18 mouse cellular contexts compared by ENCODE assay signal in genomic region chr12:101004982-101005381, GRCm38 (mm10). TPM values are rescaled to one million over a fixed set of nuclear protein-coding genes. Genes with fewer than 3 reads are reported as not detected.
A peak's percentile ranks its signal among the peaks of the same experiment; 100 is the strongest.
DNase-seq lines count a peak whose midpoint lies in the region; ATAC-seq and TF ChIP-seq lines count a peak whose summit lies in the region.
"Had no signal": no experiment of that assay in that cellular context is flagged by ENCODE, and none has a peak within 500 bp of the region (broad histone marks: within the 10 kb centered on the region; RNA-seq: fewer than 3 reads in every experiment).

No protein-coding gene starts in this region.

- H3K36me3 ChIP-seq in neural tube, embryonic 12.5 days = no peaks in the 10 kb centered on the region
- H3K36me3 ChIP-seq in forebrain, embryonic 14.5 days (ENCODE audit: control insufficient read depth, insufficient read depth, low read length) = no peaks in the 10 kb centered on the region
- H3K36me3 ChIP-seq in hindbrain, embryonic 16.5 days (ENCODE audit: control insufficient read depth, insufficient read depth, low read length) = no peaks in the 10 kb centered on the region
- H3K36me3 ChIP-seq in stomach, postnatal 0 days (ENCODE audit: control insufficient read depth, insufficient read depth, low read length) = no peaks in the 10 kb centered on the region
- H3K36me3 ChIP-seq: embryonic facial prominence, embryonic 12.5 days; limb, embryonic 13.5 days had no signal

- no peak overlapping the region for H3K4me3 ChIP-seq in neural tube, embryonic 12.5 days
- no peak overlapping the region for H3K4me3 ChIP-seq in forebrain, embryonic 14.5 days (ENCODE audit: low read depth, low read length)
- no peak overlapping the region for H3K4me3 ChIP-seq in hindbrain, embryonic 16.5 days (ENCODE audit: low read length)
- H3K4me3 ChIP-seq in stomach, postnatal 0 days (ENCODE audit: low read depth, low read length) = no peak overlapping the region
- H3K4me3 ChIP-seq: embryonic facial prominence, embryonic 12.5 days; limb, embryonic 13.5 days had no signal

- no peaks in the 10 kb centered on the region for H3K9me3 ChIP-seq in neural tube, embryonic 12.5 days
- H3K9me3 ChIP-seq in forebrain, embryonic 14.5 days (replicated peaks; ENCODE audit: control insufficient read depth, low read length) = no peaks in the 10 kb centered on the region
- H3K9me3 ChIP-seq in hindbrain, embryonic 16.5 days (ENCODE audit: control insufficient read depth, low read length) = no peaks in the 10 kb centered on the region
- H3K9me3 ChIP-seq in stomach, postnatal 0 days (ENCODE audit: control insufficient read depth, low read length) = no peaks in the 10 kb centered on the region
- H3K9me3 ChIP-seq: embryonic facial prominence, embryonic 12.5 days; limb, embryonic 13.5 days had no signal

- H3K4me1 ChIP-seq in neural tube, embryonic 12.5 days = peaks cover 20% of the 10 kb centered on the region
- H3K4me1 ChIP-seq in forebrain, embryonic 14.5 days (ENCODE audit: control insufficient read depth, insufficient read depth, low read length) = peaks cover 41% of the 10 kb centered on the region
- H3K4me1 ChIP-seq in hindbrain, embryonic 16.5 days (ENCODE audit: control insufficient read depth, insufficient read depth, low read depth, low read length) = peaks cover 14% of the 10 kb centered on the region
- H3K4me1 ChIP-seq in stomach, postnatal 0 days (replicated peaks; ENCODE audit: control insufficient read depth, insufficient read depth) = 0 out of 2 replicates have a peak, but pooled peaks cover 5% of the 10 kb centered on the region

- H3K27ac ChIP-seq in neural tube, embryonic 12.5 days = no peak overlapping the region
- peak overlapping the region; percentile 75 for H3K27ac ChIP-seq in forebrain, embryonic 14.5 days (ENCODE audit: low read depth, low read length)
- 0 out of 2 replicates have a peak overlapping the region, but pooled peaks have one; percentile 16 for H3K27ac ChIP-seq in hindbrain, embryonic 16.5 days (ENCODE audit: low read depth, low read length)
- H3K27ac ChIP-seq in stomach, postnatal 0 days (replicated peaks) = no peak overlapping the region
- H3K27ac ChIP-seq: embryonic facial prominence, embryonic 12.5 days; limb, embryonic 13.5 days had no signal

- no peak overlapping the region for H3K4me2 ChIP-seq in neural tube, embryonic 12.5 days (replicated peaks)
- H3K4me2 ChIP-seq in forebrain, embryonic 14.5 days (ENCODE audit: low read length) = no peak overlapping the region
- H3K4me2 ChIP-seq in hindbrain, embryonic 16.5 days (ENCODE audit: low read length) = no peak overlapping the region
- H3K4me2 ChIP-seq in stomach, postnatal 0 days (replicated peaks; ENCODE audit: low read depth) = no peak overlapping the region
- H3K4me2 ChIP-seq: embryonic facial prominence, embryonic 12.5 days; limb, embryonic 13.5 days had no signal

- no peak overlapping the region for H3K9ac ChIP-seq in neural tube, embryonic 12.5 days
- H3K9ac ChIP-seq in forebrain, embryonic 14.5 days (ENCODE audit: low read length) = no peak overlapping the region
- no peak overlapping the region for H3K9ac ChIP-seq in hindbrain, embryonic 16.5 days (ENCODE audit: low read depth, low read length)
- H3K9ac ChIP-seq in stomach, postnatal 0 days (ENCODE audit: low read length) = no peak overlapping the region
- H3K9ac ChIP-seq: embryonic facial prominence, embryonic 12.5 days; limb, embryonic 13.5 days; liver, postnatal 0 days had no signal

- no peak for DNase-seq in neural tube, embryonic 10.5 days (ENCODE audit: extremely low spot score, low spot score)
- DNase-seq in forebrain, embryonic 14.5 days (ENCODE audit: low spot score) = no peak
- DNase-seq in retina, postnatal 1 day = peak; percentile 94
- no peak for DNase-seq in stomach, postnatal 0 days (ENCODE audit: low spot score)
- DNase-seq in thymus, postnatal 36 days = no peak
- DNase-seq in embryo, embryonic 10.5 days (ENCODE audit: low spot score) = no peak
- DNase-seq: adrenal gland, postnatal 14 days; cerebellum, postnatal 10 days; gastrocnemius, postnatal 10 days; heart, postnatal 14 days; kidney, postnatal 10 days; liver, postnatal 0 days; thymus, adult 18-20 months had no signal

- no peak for TF ChIP-seq EP300 in stomach, postnatal 0 days (optimal IDR thresholded peaks at IDR 0.05)

- WGBS in neural tube, embryonic 12.5 days = 70% methylated on average over 5 of the region's 5 CpGs
- 51% methylated on average over 5 of the region's 5 CpGs for WGBS in forebrain, embryonic 14.5 days
- 46% methylated on average over 5 of the region's 5 CpGs for WGBS in hindbrain, embryonic 16.5 days
- whole genome bisulfite sequencing in stomach, postnatal 0 days = 88% methylated on average over 5 of the region's 5 CpGs

- peak; percentile 57 for ATAC-seq in neural tube, embryonic 12.5 days (ENCODE audit: low FRiP score, low read depth)
- peak; percentile 68; the same call in 1 of the 2 replicates for ATAC-seq in forebrain, embryonic 14.5 days
- peak; percentile 31; the same call in 1 of the 2 replicates for ATAC-seq in hindbrain, embryonic 16.5 days
- no peak for ATAC-seq in stomach, postnatal 0 days (ENCODE audit: low FRiP score, low TSS enrichment)
- ATAC-seq: intestine, embryonic 16.5 days; liver, postnatal 0 days had no signal

- H3K27me3 ChIP-seq in neural tube, embryonic 12.5 days (replicated peaks) = no peaks in the 10 kb centered on the region
- no peaks in the 10 kb centered on the region for H3K27me3 ChIP-seq in forebrain, embryonic 14.5 days (replicated peaks; ENCODE audit: control insufficient read depth, insufficient read depth, low read length)
- no peaks in the 10 kb centered on the region for H3K27me3 ChIP-seq in hindbrain, embryonic 16.5 days (replicated peaks; ENCODE audit: control insufficient read depth, insufficient read depth, low read length)
- H3K27me3 ChIP-seq in stomach, postnatal 0 days (ENCODE audit: control insufficient read depth, insufficient read depth, low read length) = no peaks in the 10 kb centered on the region
- H3K27me3 ChIP-seq: embryonic facial prominence, embryonic 12.5 days; limb, embryonic 13.5 days had no signal

- TF ChIP-seq CTCF in stomach, postnatal 0 days (IDR thresholded peaks at IDR 0.05; ENCODE audit: low read depth) = no peak

RNA-seq across cellular contexts. Expression of gene Ccdc88c, which starts 23.9 kb away (rescaled TPM):
- polyA plus RNA-seq in neural tube, embryonic 12.5 days (2016; fragmentation: Nextera tagmentation; extraction: Ambion mirVana) = 14.7 and 16.0 TPM in 2 replicates
- polyA plus RNA-seq in forebrain, embryonic 14.5 days (2014; fragmentation: Nextera tagmentation; extraction: Ambion mirVana) = 11.6 and 15.3 TPM in 2 replicates
- 9.0 and 10.9 TPM in 2 replicates for polyA plus RNA-seq in hindbrain, embryonic 16.5 days (2015; fragmentation: Nextera tagmentation; extraction: Ambion mirVana)
- polyA plus RNA-seq in stomach, postnatal 0 days (2015; fragmentation: Nextera tagmentation; extraction: Ambion mirVana) = 5.7 and 6.0 TPM in 2 replicates

Comparison
In these comparisons a context has a peak if more than half of its experiments do, and no peak if none do; other contexts are left out.
1. H3K27ac ChIP-seq: peak in forebrain, embryonic 14.5 days (single experiment) and hindbrain, embryonic 16.5 days (single experiment); none in neural tube, embryonic 12.5 days (single experiment) and stomach, postnatal 0 days (single experiment).